Mouse (Mus musculus): ENCODE data around the gene Mydgf. TPM values are rescaled to one million over a fixed set of nuclear protein-coding genes. Genes with fewer than 3 reads are reported as not detected.
A peak's percentile ranks its signal among the peaks of the same experiment; 100 is the strongest.

Mydgf gene
- polyA plus RNA-seq, 1 experiment = 60.6 TPM

- Histone ChIP-seq H3K27ac (ENCODE audit: insufficient read depth, low read depth, low read length) (peak within 1 kb of the TSS; percentile 64), H3K27me3 (replicated peaks; ENCODE audit: control insufficient read depth, insufficient read depth, low read length) (no peaks in the 10 kb centered on the region), H3K4me1 (ENCODE audit: control insufficient read depth, insufficient read depth, low read length) (peaks cover 7% of the 10 kb centered on the region; the same call in 1 of the 2 replicates), H3K4me3 (ENCODE audit: insufficient read depth, low read depth, low read length) (peak within 1 kb of the TSS; percentile 67), H3K36me3 (ENCODE audit: control insufficient read depth, insufficient read depth, low read length) (no peaks in the 10 kb centered on the region)
- peak; percentile 96 for DNase-seq
- WGBS = under 1% methylated on average over 71 of the region's 78 CpGs
- TF ChIP-seq CTCF (conservative IDR thresholded peaks at IDR 0.05; ENCODE audit: insufficient read depth, insufficient read length, low read depth, low read length) (peak; percentile 20; the same call in 1 of the 2 replicates), POLR2A (IDR thresholded peaks at IDR 0.05; ENCODE audit: low read depth, low read length) (peak; percentile 61)
These were observed 34.9 kb upstream of the Mydgf start, which contains the start of gene Dpp9 for GRCm38 (mm10) chr17:56218377-56219191. Dpp9 (minus strand) TSS chr17:56218905.

GRCm38 (mm10) chr17:56217670-56218069 is 34.0 kb upstream of the Mydgf start:
- Histone ChIP-seq H3K36me3 (ENCODE audit: control insufficient read depth, insufficient read depth, low read length) (no peaks in the 10 kb centered on the region), H3K4me1 (ENCODE audit: control insufficient read depth, insufficient read depth, low read length) (peaks cover 7% of the 10 kb centered on the region; the same call in 1 of the 2 replicates), H3K27ac (ENCODE audit: insufficient read depth, low read depth, low read length) (no peak overlapping the region), H3K27me3 (replicated peaks; ENCODE audit: control insufficient read depth, insufficient read depth, low read length) (no peaks in the 10 kb centered on the region), H3K4me3 (ENCODE audit: insufficient read depth, low read depth, low read length) (peak overlapping the region; percentile 67)
- no peak for TF ChIP-seq POLR2A (IDR thresholded peaks at IDR 0.05; ENCODE audit: low read depth, low read length)
- TF ChIP-seq CTCF (conservative IDR thresholded peaks at IDR 0.05; ENCODE audit: insufficient read depth, insufficient read length, low read depth, low read length) = no peak
- 52% methylated on average over 13 of the region's 13 CpGs for WGBS
- peak; percentile 16 for DNase-seq

DNA sequence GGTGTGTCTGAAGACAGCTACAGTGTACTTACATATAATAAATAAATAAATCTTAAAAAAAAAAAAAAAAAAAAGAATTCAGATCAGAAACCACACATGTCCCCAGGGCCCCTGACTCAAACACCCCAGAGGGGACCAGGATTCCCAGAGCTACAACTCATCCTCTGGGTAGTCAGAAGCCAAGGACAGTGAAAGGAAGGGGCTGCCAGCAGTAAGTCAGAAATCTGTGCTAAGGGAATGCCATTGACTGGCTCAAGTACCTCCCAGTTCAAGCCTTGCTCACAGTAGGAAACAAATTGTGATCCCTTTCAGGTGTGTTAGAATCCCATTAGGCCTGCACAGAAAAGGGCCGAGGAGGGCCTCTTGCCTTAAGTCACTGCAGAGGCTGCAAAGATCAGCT is 30.5 kb upstream of the Mydgf start:
- 89% methylated on average over 1 of the region's 1 CpGs for WGBS
- H3K36me3 ChIP-seq (ENCODE audit: control insufficient read depth, insufficient read depth, low read length) = no peaks in the 10 kb centered on the region
- no peaks in the 10 kb centered on the region for H3K27me3 ChIP-seq (replicated peaks; ENCODE audit: control insufficient read depth, insufficient read depth, low read length)
- H3K4me3 ChIP-seq (ENCODE audit: insufficient read depth, low read depth, low read length) = no peak overlapping the region
- no peak overlapping the region for H3K27ac ChIP-seq (ENCODE audit: insufficient read depth, low read depth, low read length)
- TF ChIP-seq CTCF (conservative IDR thresholded peaks at IDR 0.05; ENCODE audit: insufficient read depth, insufficient read length, low read depth, low read length) (no peak), POLR2A (IDR thresholded peaks at IDR 0.05; ENCODE audit: low read depth, low read length) (no peak)
- peaks cover 7% of the 10 kb centered on the region; the same call in 1 of the 2 replicates for H3K4me1 ChIP-seq (ENCODE audit: control insufficient read depth, insufficient read depth, low read length)
- DNase-seq = no peak

GRCm38 (mm10) chr17:56212676-56213075 is 29.0 kb upstream of the Mydgf start:
- Histone ChIP-seq H3K4me1 (ENCODE audit: control insufficient read depth, insufficient read depth, low read length) (0 out of 2 replicates have a peak, but pooled peaks cover 2% of the 10 kb centered on the region), H3K27ac (ENCODE audit: insufficient read depth, low read depth, low read length) (no peak overlapping the region), H3K4me3 (ENCODE audit: insufficient read depth, low read depth, low read length) (no peak overlapping the region), H3K27me3 (replicated peaks; ENCODE audit: control insufficient read depth, insufficient read depth, low read length) (no peaks in the 10 kb centered on the region), H3K36me3 (ENCODE audit: control insufficient read depth, insufficient read depth, low read length) (no peaks in the 10 kb centered on the region)
- WGBS = 46% methylated on average over 6 of the region's 6 CpGs
- no peak for DNase-seq
- TF ChIP-seq POLR2A (IDR thresholded peaks at IDR 0.05; ENCODE audit: low read depth, low read length) (no peak), CTCF (conservative IDR thresholded peaks at IDR 0.05; ENCODE audit: insufficient read depth, insufficient read length, low read depth, low read length) (no peak)

GRCm38 (mm10) chr17:56211090-56211489 is 27.4 kb upstream of the Mydgf start:
- peak; percentile 41 for DNase-seq
- H3K27me3 ChIP-seq (replicated peaks; ENCODE audit: control insufficient read depth, insufficient read depth, low read length) = no peaks in the 10 kb centered on the region
- no peak overlapping the region for H3K27ac ChIP-seq (ENCODE audit: insufficient read depth, low read depth, low read length)
- H3K36me3 ChIP-seq (ENCODE audit: control insufficient read depth, insufficient read depth, low read length) = no peaks in the 10 kb centered on the region
- no peak for TF ChIP-seq CTCF (conservative IDR thresholded peaks at IDR 0.05; ENCODE audit: insufficient read depth, insufficient read length, low read depth, low read length)
- no peak for TF ChIP-seq POLR2A (IDR thresholded peaks at IDR 0.05; ENCODE audit: low read depth, low read length)
- H3K4me1 ChIP-seq (ENCODE audit: control insufficient read depth, insufficient read depth, low read length) = no peaks in the 10 kb centered on the region
- no peak overlapping the region for H3K4me3 ChIP-seq (ENCODE audit: insufficient read depth, low read depth, low read length)
- 86% methylated on average over 2 of the region's 2 CpGs for WGBS

DNA sequence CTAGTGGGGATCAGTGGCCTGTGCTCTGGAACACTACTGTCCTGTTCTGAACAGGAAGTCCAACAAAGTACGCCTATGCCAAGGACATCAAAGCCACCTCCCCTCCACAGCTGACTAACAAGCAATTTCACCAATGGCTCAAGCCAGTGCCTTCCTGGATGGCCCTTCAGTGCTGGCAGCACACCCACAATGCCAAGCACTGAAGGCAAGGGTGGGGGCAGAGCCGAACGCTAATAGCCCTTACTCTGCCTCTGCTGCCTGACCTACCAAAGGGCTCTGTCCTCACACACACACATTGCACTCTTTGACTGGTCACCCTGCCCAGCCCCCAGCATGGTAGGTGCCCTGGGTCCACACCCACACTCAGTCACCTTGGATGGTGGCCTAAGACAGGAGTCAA is 25.1 kb upstream of the Mydgf start:
- H3K36me3 ChIP-seq (ENCODE audit: control insufficient read depth, insufficient read depth, low read length) = no peaks in the 10 kb centered on the region
- WGBS = 78% methylated on average over 3 of the region's 3 CpGs
- TF ChIP-seq POLR2A (IDR thresholded peaks at IDR 0.05; ENCODE audit: low read depth, low read length) = no peak
- TF ChIP-seq CTCF (conservative IDR thresholded peaks at IDR 0.05; ENCODE audit: insufficient read depth, insufficient read length, low read depth, low read length) = no peak
- no peak overlapping the region for H3K27ac ChIP-seq (ENCODE audit: insufficient read depth, low read depth, low read length)
- no peak overlapping the region for H3K4me3 ChIP-seq (ENCODE audit: insufficient read depth, low read depth, low read length)
- H3K4me1 ChIP-seq (ENCODE audit: control insufficient read depth, insufficient read depth, low read length) = no peaks in the 10 kb centered on the region
- no peaks in the 10 kb centered on the region for H3K27me3 ChIP-seq (replicated peaks; ENCODE audit: control insufficient read depth, insufficient read depth, low read length)
- no peak for DNase-seq

DNA sequence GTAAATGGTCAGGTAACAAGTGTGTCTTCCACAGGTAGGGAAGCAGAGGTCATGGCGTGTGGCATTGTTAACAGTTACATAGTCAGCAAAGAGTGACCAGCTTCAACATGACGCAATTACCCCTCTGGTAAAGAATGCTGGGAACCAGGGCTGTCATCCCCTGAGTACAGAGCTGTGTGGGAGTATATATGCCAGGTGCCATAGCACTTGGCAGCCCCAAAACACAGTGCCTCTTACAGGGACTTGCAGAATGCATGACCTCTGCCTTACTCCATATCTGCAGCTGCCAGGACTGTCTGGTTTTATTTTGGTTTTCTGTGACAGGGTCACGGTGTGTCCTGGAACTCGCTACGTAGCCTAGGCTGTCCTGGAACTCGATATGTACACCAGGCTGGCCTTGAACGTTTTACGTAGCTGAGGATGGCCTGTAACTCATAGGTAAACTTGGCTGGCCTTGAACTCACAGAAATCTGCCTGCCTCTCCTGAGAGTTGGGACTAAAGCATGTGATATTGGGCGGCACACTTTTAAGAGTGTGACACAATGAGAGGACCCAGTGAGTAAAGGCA is 24.3 kb upstream of the Mydgf start:
- no peak for DNase-seq
- Histone ChIP-seq H3K4me3 (ENCODE audit: insufficient read depth, low read depth, low read length) (no peak overlapping the region), H3K27ac (ENCODE audit: insufficient read depth, low read depth, low read length) (no peak overlapping the region), H3K27me3 (replicated peaks; ENCODE audit: control insufficient read depth, insufficient read depth, low read length) (no peaks in the 10 kb centered on the region), H3K4me1 (ENCODE audit: control insufficient read depth, insufficient read depth, low read length) (no peaks in the 10 kb centered on the region), H3K36me3 (ENCODE audit: control insufficient read depth, insufficient read depth, low read length) (no peaks in the 10 kb centered on the region)
- 93% methylated on average over 9 of the region's 9 CpGs for WGBS
- TF ChIP-seq POLR2A (IDR thresholded peaks at IDR 0.05; ENCODE audit: low read depth, low read length) = no peak
- TF ChIP-seq CTCF (conservative IDR thresholded peaks at IDR 0.05; ENCODE audit: insufficient read depth, insufficient read length, low read depth, low read length) = no peak
